Mouse (Mus musculus): ENCODE data around the gene Ube2g2. TPM values are rescaled to one million over a fixed set of nuclear protein-coding genes. Genes with fewer than 3 reads are reported as not detected.
"Not testable (repeated sequence)": the region's sequence is repeated elsewhere in the genome, so short reads cannot be mapped to it uniquely, and the experiment has no call there.

Gene Ube2g2
- polyA plus RNA-seq, 2 experiments: 19.3 to 25.3 TPM

GRCm38 (mm10) chr10:77677562-77677961 is 55.5 kb downstream of the Ube2g2 start:
- Histone ChIP-seq H3K4me1 (replicated peaks; ENCODE audit: control insufficient read depth in 2 of 2, insufficient read depth in 2 of 2, low read length in 1 of 2) (no peaks in the 10 kb centered on the region), H3K4me2 (ENCODE audit: low read depth) (no peak overlapping the region), H3K9ac (replicated peaks) (no peak overlapping the region), H3K27me3 (ENCODE audit: control insufficient read depth, insufficient read depth, low read length) (peaks cover 40% of the 10 kb centered on the region), H3K27ac (no peak overlapping the region), H3K4me3 (ENCODE audit: insufficient read depth in 1 of 2, low read depth in 2 of 2, low read length in 2 of 2) (no peak overlapping the region), H3K9me3 (ENCODE audit: control insufficient read depth, low read length) (no peaks in the 10 kb centered on the region), H3K36me3 (replicated peaks; ENCODE audit: control insufficient read depth, insufficient read depth, low read depth) (no peaks in the 10 kb centered on the region)
- TF ChIP-seq EP300 (IDR thresholded peaks at IDR 0.05; ENCODE audit: low read depth): no peak
- WGBS (ENCODE audit: insufficient replicate concordance): 2% methylated on average over 35 of the region's 35 CpGs
- DNase-seq (ENCODE audit: low read depth in 3 of 3, low spot score in 3 of 3): no peak
- no peak for ATAC-seq (ENCODE audit: insufficient read depth)

DNA sequence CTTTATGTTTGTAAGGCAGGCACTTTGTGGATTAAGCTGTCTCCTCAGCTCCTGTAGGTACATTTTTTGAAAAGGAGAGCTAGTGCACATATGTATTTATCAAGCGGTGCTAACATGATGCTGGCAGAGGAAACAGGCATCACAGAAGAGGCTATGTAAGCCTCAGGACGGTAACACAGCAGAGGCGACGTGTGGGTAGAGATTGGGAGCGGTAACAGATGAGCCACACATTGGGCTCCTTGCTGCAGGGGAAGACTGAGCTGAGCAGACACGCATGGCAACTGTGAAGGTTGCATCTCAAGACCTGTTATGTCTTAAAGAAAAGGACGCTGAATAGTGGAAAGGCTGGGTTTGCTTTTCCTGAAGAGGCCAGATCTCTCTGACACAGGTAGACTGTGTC is 60.9 kb downstream of the Ube2g2 start:
- ATAC-seq (ENCODE audit: insufficient read depth) (no peak), DNase-seq (ENCODE audit: low read depth in 3 of 3, low spot score in 3 of 3) (no peak)
- no peak overlapping the region for H3K27ac ChIP-seq
- TF ChIP-seq EP300 (IDR thresholded peaks at IDR 0.05; ENCODE audit: low read depth) (no peak), CTCF (IDR thresholded peaks at IDR 0.05; ENCODE audit: low read depth) (no peak)
- peaks cover 45% of the 10 kb centered on the region for H3K27me3 ChIP-seq (ENCODE audit: control insufficient read depth, insufficient read depth, low read length)
- no peaks in the 10 kb centered on the region for H3K9me3 ChIP-seq (ENCODE audit: control insufficient read depth, low read length)
- 49% methylated on average over 7 of the region's 7 CpGs for WGBS (ENCODE audit: insufficient replicate concordance)
- H3K36me3 ChIP-seq (replicated peaks; ENCODE audit: control insufficient read depth, insufficient read depth, low read depth): no peaks in the 10 kb centered on the region
- H3K4me3 ChIP-seq (ENCODE audit: insufficient read depth in 1 of 2, low read depth in 2 of 2, low read length in 2 of 2): no peak overlapping the region
- H3K4me1 ChIP-seq (replicated peaks; ENCODE audit: control insufficient read depth in 2 of 2, insufficient read depth in 2 of 2, low read length in 1 of 2): no peaks in the 10 kb centered on the region
- H3K9ac ChIP-seq (replicated peaks): no peak overlapping the region
- no peak overlapping the region for H3K4me2 ChIP-seq (ENCODE audit: low read depth)

DNA sequence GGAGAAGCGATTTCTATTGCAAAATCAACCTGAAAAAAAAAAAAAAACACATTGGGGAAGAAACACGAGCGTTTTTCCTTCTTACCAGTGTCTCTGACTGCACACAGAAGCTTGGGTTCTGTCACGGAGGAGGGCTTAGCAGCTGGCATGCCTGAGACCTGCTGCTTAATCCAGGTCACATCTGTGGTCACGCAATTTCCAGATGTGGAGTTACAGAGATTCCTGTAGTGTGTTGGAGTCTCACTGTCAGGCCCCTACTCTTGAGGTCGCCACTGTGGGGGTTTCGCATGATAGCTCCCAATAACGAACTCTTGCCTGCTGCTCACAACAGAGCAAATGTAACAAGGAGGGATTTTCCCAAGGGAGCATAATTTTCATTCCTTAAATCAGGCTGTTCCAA is 62.1 kb downstream of the Ube2g2 start:
- Histone ChIP-seq H3K9me3 (ENCODE audit: control insufficient read depth, low read length) (no peaks in the 10 kb centered on the region), H3K4me3 (ENCODE audit: insufficient read depth in 1 of 2, low read depth in 2 of 2, low read length in 2 of 2) (no peak overlapping the region), H3K4me2 (ENCODE audit: low read depth) (no peak overlapping the region), H3K4me1 (replicated peaks; ENCODE audit: control insufficient read depth in 2 of 2, insufficient read depth in 2 of 2, low read length in 1 of 2) (no peaks in the 10 kb centered on the region), H3K27ac (no peak overlapping the region), H3K36me3 (replicated peaks; ENCODE audit: control insufficient read depth, insufficient read depth, low read depth) (no peaks in the 10 kb centered on the region), H3K9ac (replicated peaks) (no peak overlapping the region), H3K27me3 (ENCODE audit: control insufficient read depth, insufficient read depth, low read length) (peaks cover 35% of the 10 kb centered on the region)
- WGBS (ENCODE audit: insufficient replicate concordance): 31% methylated on average over 8 of the region's 8 CpGs
- DNase-seq (ENCODE audit: low read depth in 3 of 3, low spot score in 3 of 3) (no peak), ATAC-seq (ENCODE audit: insufficient read depth) (no peak)
- no peak for TF ChIP-seq CTCF (IDR thresholded peaks at IDR 0.05; ENCODE audit: low read depth)
- no peak for TF ChIP-seq EP300 (IDR thresholded peaks at IDR 0.05; ENCODE audit: low read depth)

DNA sequence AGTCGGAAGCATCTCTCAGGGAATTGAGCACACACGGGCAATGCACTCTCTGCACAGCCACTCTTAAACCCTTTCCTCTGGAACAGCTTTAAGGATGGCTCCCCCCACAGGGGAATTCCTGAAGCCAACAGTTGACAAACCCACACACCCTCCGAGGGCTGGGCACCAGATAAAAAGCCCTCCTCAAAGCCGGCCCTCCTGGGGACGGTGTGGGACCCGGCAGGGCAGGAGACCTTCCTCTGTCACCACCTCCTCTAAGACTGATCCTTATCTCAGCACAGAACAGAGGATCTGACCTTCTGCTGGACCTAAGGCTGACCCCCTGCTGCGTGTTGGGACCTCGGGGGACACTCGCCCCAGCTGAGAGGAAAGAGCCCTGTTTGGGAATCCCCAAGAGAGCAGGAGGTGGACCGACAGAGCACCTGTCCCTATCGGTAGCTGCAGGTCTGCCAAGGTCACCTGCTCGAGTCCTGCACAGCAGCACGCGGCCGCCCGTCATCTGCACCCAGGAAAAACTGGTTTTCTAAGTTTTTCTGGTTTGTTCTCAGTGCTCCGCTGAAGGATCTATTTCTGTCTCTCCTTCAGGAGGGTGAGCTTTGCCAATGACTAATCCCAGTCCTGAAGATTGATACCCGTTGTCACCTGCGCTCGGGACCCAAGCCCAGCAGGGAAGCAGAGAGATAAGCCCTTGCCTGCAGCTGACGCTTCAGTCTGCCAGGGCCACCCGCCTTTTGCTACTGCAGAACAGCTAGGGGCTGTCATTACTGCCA is 64.0 kb downstream of the Ube2g2 start, which contains the start of gene Tspear:
Tspear (plus strand) TSS at position 675 of the 770 bp plus-strand sequence.
- Histone ChIP-seq H3K9me3 (ENCODE audit: control insufficient read depth, low read length) (no peaks in the 10 kb centered on the region), H3K4me2 (ENCODE audit: low read depth) (no peak within 1 kb of the TSS), H3K27ac (no peak within 1 kb of the TSS), H3K4me3 (ENCODE audit: insufficient read depth in 1 of 2, low read depth in 2 of 2, low read length in 2 of 2) (no peak within 1 kb of the TSS), H3K27me3 (ENCODE audit: control insufficient read depth, insufficient read depth, low read length) (peaks cover 31% of the 10 kb centered on the region), H3K4me1 (replicated peaks; ENCODE audit: control insufficient read depth in 2 of 2, insufficient read depth in 2 of 2, low read length in 1 of 2) (no peaks in the 10 kb centered on the region), H3K36me3 (replicated peaks; ENCODE audit: control insufficient read depth, insufficient read depth, low read depth) (no peaks in the 10 kb centered on the region), H3K9ac (replicated peaks) (no peak within 1 kb of the TSS)
- DNase-seq (ENCODE audit: low read depth in 3 of 3, low spot score in 3 of 3): no peak
- TF ChIP-seq CTCF (IDR thresholded peaks at IDR 0.05; ENCODE audit: low read depth) (no peak), EP300 (IDR thresholded peaks at IDR 0.05; ENCODE audit: low read depth) (no peak)
- WGBS (ENCODE audit: insufficient replicate concordance): 6% methylated on average over 22 of the region's 22 CpGs
- no peak for ATAC-seq (ENCODE audit: insufficient read depth)

DNA sequence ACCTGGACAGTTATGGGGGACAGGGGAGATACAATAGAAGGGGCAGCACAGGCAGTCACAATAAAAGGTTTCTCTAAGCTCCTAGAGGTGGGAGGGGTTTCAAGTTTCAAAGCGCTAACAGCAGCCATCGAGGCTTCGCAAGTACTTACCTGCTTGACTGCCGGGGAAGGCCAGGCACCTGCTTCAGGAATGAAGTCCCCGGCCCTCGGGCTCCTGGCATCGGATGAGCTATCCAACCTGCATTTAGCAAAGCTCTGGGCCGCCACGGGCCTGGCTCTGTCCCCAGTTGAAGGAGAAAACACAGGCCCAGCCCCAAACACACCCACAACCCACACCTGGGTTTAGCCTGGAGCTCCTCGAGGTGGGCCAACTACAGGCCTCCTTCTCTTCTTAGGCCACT is 64.9 kb downstream of the Ube2g2 start:
- H3K4me3 ChIP-seq (ENCODE audit: insufficient read depth in 1 of 2, low read depth in 2 of 2, low read length in 2 of 2): no peak overlapping the region
- TF ChIP-seq EP300 (IDR thresholded peaks at IDR 0.05; ENCODE audit: low read depth) (no peak), CTCF (IDR thresholded peaks at IDR 0.05; ENCODE audit: low read depth) (no peak)

DNA sequence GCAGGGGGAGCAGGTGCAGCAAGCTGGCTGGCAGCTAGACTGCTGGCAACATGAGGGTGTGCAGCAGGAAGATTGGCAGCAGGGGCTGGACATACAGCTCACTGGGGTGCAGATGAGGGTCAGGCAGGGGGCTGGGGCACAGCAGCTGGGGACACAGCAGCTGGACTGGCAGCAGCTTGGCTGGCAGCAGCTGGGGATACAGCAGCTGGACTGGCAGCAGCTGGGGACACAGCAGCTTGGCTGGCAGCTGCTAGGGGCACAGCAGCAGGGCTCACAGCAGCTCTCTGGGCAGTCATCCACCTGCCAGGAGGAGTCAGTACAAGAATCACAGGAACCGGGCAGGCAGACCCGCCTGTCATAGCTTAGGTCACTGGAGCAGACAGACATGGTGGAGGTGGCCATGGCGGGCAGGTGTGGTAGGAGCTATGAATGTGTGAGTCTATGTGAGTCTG is 68.3 kb downstream of the Ube2g2 start, which contains the start of gene Gm19402:
Gm19402 (minus strand) TSS at position 402 of the 452 bp plus-strand sequence.
- WGBS (ENCODE audit: insufficient replicate concordance): 55% methylated on average over 3 of the region's 3 CpGs
- H3K36me3 ChIP-seq (replicated peaks; ENCODE audit: control insufficient read depth, insufficient read depth, low read depth); H3K4me3 ChIP-seq (ENCODE audit: insufficient read depth in 1 of 2, low read depth in 2 of 2, low read length in 2 of 2); H3K9me3 ChIP-seq (ENCODE audit: control insufficient read depth, low read length); H3K4me2 ChIP-seq (ENCODE audit: low read depth); H3K4me1 ChIP-seq (replicated peaks; ENCODE audit: control insufficient read depth in 2 of 2, insufficient read depth in 2 of 2, low read length in 1 of 2); H3K27ac ChIP-seq; ATAC-seq (ENCODE audit: insufficient read depth); H3K9ac ChIP-seq (replicated peaks); DNase-seq (ENCODE audit: low read depth in 3 of 3, low spot score in 3 of 3): not testable (repeated sequence)
- peaks cover 24% of the 10 kb centered on the region for H3K27me3 ChIP-seq (ENCODE audit: control insufficient read depth, insufficient read depth, low read length)

More for the DNA sequence above, 64.9 kb downstream of the Ube2g2 start:
- no peak overlapping the region for H3K27ac ChIP-seq
- ATAC-seq (ENCODE audit: insufficient read depth) (no peak), DNase-seq (ENCODE audit: low read depth in 3 of 3, low spot score in 3 of 3) (no peak)
- 18% methylated on average over 10 of the region's 10 CpGs for WGBS (ENCODE audit: insufficient replicate concordance)
- H3K36me3 ChIP-seq (replicated peaks; ENCODE audit: control insufficient read depth, insufficient read depth, low read depth): no peaks in the 10 kb centered on the region
- no peak overlapping the region for H3K4me2 ChIP-seq (ENCODE audit: low read depth)
- H3K4me1 ChIP-seq (replicated peaks; ENCODE audit: control insufficient read depth in 2 of 2, insufficient read depth in 2 of 2, low read length in 1 of 2): no peaks in the 10 kb centered on the region
- no peak overlapping the region for H3K9ac ChIP-seq (replicated peaks)
- no peaks in the 10 kb centered on the region for H3K9me3 ChIP-seq (ENCODE audit: control insufficient read depth, low read length)
- H3K27me3 ChIP-seq (ENCODE audit: control insufficient read depth, insufficient read depth, low read length): peaks cover 31% of the 10 kb centered on the region

All from liver, embryonic 14.5 days (tissue).